Mouse (Mus musculus) erythroblast, embryonic 14.5 days (primary cell): ENCODE results near the gene Htra1.

ENCODE experiments used
- GATA1 ChIP-seq: IDR thresholded peaks from 2 replicates; pipeline ENCODE4 v1.6.1; 2012; ENCODE audit warnings: low read length, inconsistent platforms, mixed read lengths
- TAL1 ChIP-seq: IDR thresholded peaks from 3 replicates; pipeline ENCODE4 v1.6.1; 2012; ENCODE audit warnings: low read length, inconsistent platforms, mixed read lengths

DNA sequence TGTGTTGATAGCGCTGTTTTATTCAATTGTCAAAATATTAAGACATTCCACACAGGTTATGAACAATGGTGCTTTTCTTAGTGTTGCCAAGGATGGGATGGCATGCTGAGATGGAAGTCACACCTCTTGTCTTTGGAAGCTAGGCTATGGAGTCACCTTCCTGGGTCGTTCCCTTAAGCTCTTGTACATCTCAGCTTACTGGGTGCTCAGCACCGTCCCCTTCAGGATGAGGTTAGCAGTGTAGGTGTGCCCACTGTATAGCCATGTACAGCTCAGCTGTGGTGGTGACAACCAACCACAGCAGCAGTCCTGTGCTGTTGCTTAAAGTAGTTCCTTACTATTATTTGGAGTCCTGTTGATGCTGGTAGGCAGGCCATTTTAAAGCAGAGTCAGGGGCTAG lies 47.0 kb downstream of the Htra1 start:
- TF ChIP-seq TAL1 (no peak), GATA1 (no peak)
